Mouse (Mus musculus) kidney, adult 2 months (tissue): Measurements from ENCODE around the gene Dctd.

Experiments
- CTCF ChIP-seq: fragments of 200-500 bp; conservative IDR thresholded peaks from 2 replicates; pipeline ENCODE4 v1.5.1; 2011; ENCODE audit warnings: low read depth, mild to moderate bottlenecking, control low read depth, low read length, moderate library complexity, mixed read lengths; ENCODE audit not compliant: insufficient read depth, insufficient read length
- POLR2A ChIP-seq: fragments of 200-500 bp; IDR thresholded peaks from one replicate; pipeline ENCODE4 v1.6.1; 2011; ENCODE audit warnings: low read depth, low read length, control low read depth

DNA sequence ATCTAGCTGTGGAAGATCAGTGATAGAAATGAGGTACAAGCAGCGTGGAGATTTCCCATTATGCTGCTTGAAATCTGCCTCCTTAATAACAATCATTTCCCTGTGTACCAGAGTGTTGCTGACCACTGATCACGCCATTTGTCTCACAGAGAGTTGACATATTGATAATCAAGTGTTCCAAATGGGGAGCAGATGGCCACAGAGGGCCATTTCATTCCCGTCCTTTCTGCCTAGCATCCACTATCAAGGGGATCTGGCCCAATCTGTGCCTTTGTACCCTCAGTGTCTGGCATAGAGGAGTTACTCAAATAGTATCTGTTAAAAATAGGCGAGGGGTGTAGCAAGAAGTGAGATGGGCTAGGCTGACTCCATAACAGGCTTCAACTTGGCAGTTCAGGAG lies 78.5 kb downstream of the Dctd start:
- TF ChIP-seq POLR2A (no peak), CTCF (no peak)
